Mouse (Mus musculus) lung, adult 2 months (tissue): ENCODE results near the gene Dpf3.

ENCODE experiments used
- CTCF ChIP-seq: fragments of 200-500 bp; IDR thresholded peaks from 2 replicates; pipeline ENCODE4 v1.5.1; 2011; ENCODE audit warnings: mild to moderate bottlenecking, low read length, control low read depth; ENCODE audit not compliant: insufficient read depth
- POLR2A ChIP-seq: fragments of 200-500 bp; IDR thresholded peaks from 2 replicates; pipeline ENCODE4 v1.6.1; 2011; ENCODE audit warnings: low read depth, mild to moderate bottlenecking, control low read depth, low read length, borderline replicate concordance; ENCODE audit errors: extremely low read depth

DNA sequence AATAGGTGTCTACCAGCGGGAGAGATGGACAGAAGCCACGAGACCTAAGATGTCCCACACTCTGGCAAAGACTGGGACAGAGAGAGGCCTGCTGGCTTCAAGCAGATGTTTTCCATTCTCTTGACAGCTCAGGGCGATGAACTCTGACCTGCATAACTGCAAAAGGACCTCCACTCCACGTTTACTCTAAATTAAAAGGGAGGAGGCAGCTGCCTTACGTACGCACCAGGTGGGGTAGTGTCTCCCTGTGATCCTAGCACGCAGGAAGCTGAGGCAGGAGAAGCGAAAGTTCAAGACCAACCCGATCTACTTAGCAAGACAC is 8.4 kb upstream of the Dpf3 start:
- no peak for TF ChIP-seq CTCF
- TF ChIP-seq POLR2A = no peak
